Mouse (Mus musculus): ENCODE measurements around the gene a. TPM values are rescaled to one million over a fixed set of nuclear protein-coding genes. Genes with fewer than 3 reads are reported as not detected.

Gene a
- polyA plus RNA-seq (2015; fragmentation: Nextera tagmentation; extraction: Ambion mirVana), result not detected in 2 replicates

DNA sequence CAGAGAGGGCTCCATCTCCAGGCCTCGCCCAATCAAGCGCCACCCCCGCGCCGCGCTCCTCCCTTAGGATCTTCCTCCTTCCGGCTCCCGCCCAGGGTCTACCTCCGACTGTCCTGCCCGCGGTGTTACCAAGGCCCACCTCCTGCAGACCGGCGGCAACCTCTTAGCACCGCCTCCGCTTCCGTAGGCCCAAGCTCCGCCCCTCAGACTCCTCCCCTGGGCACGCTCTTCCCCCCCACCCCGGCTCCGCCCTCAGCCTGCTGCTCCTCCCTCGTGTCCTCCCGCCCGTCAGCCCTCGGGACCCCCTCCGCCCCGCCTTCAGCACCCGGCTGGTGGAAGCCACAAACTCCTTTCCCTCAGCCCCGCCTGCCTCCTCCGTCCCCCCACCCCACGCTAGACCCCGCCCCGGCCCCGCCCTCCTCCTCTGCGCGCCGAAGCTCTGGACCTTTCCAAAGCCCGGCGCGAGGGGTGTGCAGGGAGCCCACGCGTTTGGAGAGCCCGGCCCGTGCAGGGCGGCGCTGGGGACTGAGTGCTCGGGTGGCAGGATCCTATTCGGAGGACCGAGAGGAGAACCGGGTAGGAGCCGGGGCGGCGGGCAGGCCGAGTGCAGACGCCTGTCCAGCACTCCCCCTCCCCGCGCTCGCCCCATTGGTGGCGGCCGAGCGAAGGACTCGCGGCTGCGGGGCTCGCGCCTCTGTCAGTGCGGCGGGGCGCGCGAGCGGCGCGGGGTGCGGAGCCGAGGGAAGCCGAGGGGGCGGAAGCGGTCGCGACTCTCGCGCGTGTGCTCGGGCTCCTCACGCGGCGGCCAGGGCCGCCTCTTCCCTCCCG is at the start of gene a, which contains the start of gene Raly:
Gene a (plus strand): TSS at position 747 of the 828 bp plus-strand sequence.
Gene Raly (plus strand): TSS at position 441 of the 828 bp plus-strand sequence.
- peak; percentile 93 for ATAC-seq (ENCODE audit: low read depth)
- Histone ChIP-seq H3K27ac (ENCODE audit: low read length) (peak within 1 kb of the TSS; percentile 97), H3K36me3 (ENCODE audit: control insufficient read depth, insufficient read depth) (peaks cover 7% of the 10 kb centered on the region), H3K4me1 (ENCODE audit: control insufficient read depth, low read depth, low read length) (peaks cover 57% of the 10 kb centered on the region), H3K9ac (ENCODE audit: low read depth, low read length) (peak within 1 kb of the TSS; percentile 100), H3K4me3 (ENCODE audit: low read depth, low read length) (peak within 1 kb of the TSS; percentile 100), H3K27me3 (ENCODE audit: control insufficient read depth, insufficient read depth, low read depth, low read length) (no peaks in the 10 kb centered on the region), H3K9me3 (replicated peaks; ENCODE audit: control insufficient read depth, low read length) (no peaks in the 10 kb centered on the region), H3K4me2 (ENCODE audit: low read depth, low read length) (peak within 1 kb of the TSS; percentile 90)
- under 1% methylated on average over 64 of the region's 89 CpGs for WGBS (ENCODE audit: insufficient replicate concordance)

DNA sequence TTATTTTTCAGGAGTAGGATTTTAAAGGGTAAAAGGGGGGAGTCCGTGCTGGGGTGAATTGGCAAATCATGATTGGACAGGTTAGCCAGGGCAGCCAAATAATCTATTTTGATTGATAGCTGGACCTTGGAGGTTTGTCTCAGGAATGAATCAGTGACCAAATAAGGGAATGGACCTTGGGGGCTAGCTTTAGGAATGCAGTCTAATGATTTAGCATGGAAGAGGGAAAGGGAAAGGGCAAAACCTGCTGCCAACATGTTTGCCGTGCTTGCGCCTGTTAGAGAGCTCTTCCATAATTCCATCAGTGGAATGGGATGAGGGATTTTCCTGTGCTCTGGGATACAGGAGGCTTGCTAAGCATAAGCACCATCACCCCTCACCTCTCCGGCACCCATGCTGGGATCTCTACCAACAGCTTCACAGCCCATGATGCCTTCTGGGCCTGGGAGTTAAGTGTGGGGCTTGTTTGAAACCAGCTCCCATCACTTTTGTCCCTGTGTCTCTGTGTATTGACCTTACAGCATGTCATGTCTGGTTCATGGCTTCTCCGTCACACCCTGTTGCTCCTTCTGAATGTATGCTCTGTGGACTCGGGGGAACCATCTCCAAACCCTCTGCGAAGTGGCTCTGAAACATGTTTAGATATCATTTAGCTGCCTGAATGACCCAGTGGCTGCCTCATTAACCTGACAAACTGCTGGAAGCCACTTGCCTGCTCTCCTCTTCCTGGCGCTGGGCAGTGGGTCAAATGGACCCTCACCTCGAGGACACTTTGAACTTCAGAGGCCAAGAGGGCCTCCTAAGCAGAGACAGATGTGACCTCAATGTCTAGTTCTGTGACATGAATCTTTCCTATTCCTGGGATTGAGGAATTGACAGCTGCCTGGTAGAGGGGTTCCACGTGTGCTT is 48.0 kb upstream of the a start:
- Histone ChIP-seq H3K27ac (ENCODE audit: low read length) (no peak overlapping the region), H3K27me3 (ENCODE audit: control insufficient read depth, insufficient read depth, low read depth, low read length) (no peaks in the 10 kb centered on the region), H3K4me2 (ENCODE audit: low read depth, low read length) (no peak overlapping the region), H3K4me3 (ENCODE audit: low read depth, low read length) (no peak overlapping the region), H3K9ac (ENCODE audit: low read depth, low read length) (no peak overlapping the region), H3K9me3 (replicated peaks; ENCODE audit: control insufficient read depth, low read length) (no peaks in the 10 kb centered on the region), H3K36me3 (ENCODE audit: control insufficient read depth, insufficient read depth) (no peaks in the 10 kb centered on the region), H3K4me1 (ENCODE audit: control insufficient read depth, low read depth, low read length) (no peaks in the 10 kb centered on the region)
- ATAC-seq (ENCODE audit: low read depth), result no peak
- 67% methylated on average over 10 of the region's 10 CpGs for WGBS (ENCODE audit: insufficient replicate concordance)

DNA sequence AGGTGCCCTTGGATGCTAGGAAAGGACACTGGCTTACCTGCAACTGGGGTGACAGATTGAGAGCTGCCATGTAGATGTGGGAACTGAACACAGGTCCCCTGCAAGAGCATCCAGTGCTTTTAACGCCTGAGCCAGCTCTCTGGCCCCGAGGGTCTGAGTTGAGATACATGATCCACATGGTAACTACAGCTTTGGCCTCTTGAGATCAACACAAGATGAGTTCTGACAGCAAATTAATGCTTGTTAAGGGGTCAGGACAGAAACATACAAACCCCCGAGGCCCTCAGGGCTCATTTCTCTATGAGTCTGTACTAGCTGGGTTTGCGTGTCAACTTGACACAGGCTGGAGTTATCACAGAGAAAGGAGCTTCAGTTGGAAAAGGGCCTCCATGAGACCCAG is 47.3 kb upstream of the a start:
- Histone ChIP-seq H3K9me3 (replicated peaks; ENCODE audit: control insufficient read depth, low read length) (no peaks in the 10 kb centered on the region), H3K36me3 (ENCODE audit: control insufficient read depth, insufficient read depth) (no peaks in the 10 kb centered on the region), H3K4me3 (ENCODE audit: low read depth, low read length) (no peak overlapping the region), H3K9ac (ENCODE audit: low read depth, low read length) (no peak overlapping the region), H3K4me1 (ENCODE audit: control insufficient read depth, low read depth, low read length) (no peaks in the 10 kb centered on the region), H3K4me2 (ENCODE audit: low read depth, low read length) (no peak overlapping the region), H3K27me3 (ENCODE audit: control insufficient read depth, insufficient read depth, low read depth, low read length) (no peaks in the 10 kb centered on the region), H3K27ac (ENCODE audit: low read length) (no peak overlapping the region)
- 64% methylated on average over 4 of the region's 4 CpGs for WGBS (ENCODE audit: insufficient replicate concordance)
- ATAC-seq (ENCODE audit: low read depth), result no peak

DNA sequence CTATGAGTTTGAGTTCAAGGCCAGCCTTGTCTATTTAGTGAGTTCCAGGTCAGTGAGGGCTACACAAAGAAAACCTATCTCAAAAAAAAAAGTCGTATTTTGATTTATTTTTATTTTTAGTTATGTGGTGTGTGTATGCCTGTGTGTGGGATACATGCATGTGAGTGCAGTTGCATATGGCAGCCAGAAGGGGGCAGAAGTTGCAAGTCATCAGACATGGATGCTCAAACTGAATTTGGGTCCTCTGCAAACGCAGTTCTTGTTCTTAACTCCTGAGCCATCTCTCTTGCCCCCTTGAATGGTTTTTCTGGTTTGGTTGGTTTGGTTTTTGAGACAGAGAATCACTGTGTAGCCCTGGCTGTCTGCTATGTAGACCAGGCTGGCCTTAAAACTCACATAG is 42.8 kb upstream of the a start:
- Histone ChIP-seq H3K4me2 (ENCODE audit: low read depth, low read length) (no peak overlapping the region), H3K9me3 (replicated peaks; ENCODE audit: control insufficient read depth, low read length) (no peaks in the 10 kb centered on the region), H3K27me3 (ENCODE audit: control insufficient read depth, insufficient read depth, low read depth, low read length) (no peaks in the 10 kb centered on the region), H3K9ac (ENCODE audit: low read depth, low read length) (no peak overlapping the region), H3K36me3 (ENCODE audit: control insufficient read depth, insufficient read depth) (no peaks in the 10 kb centered on the region), H3K4me3 (ENCODE audit: low read depth, low read length) (no peak overlapping the region), H3K4me1 (ENCODE audit: control insufficient read depth, low read depth, low read length) (no peaks in the 10 kb centered on the region), H3K27ac (ENCODE audit: low read length) (no peak overlapping the region)
- WGBS (ENCODE audit: insufficient replicate concordance), result 55% methylated on average over 2 of the region's 2 CpGs
- no peak for ATAC-seq (ENCODE audit: low read depth)

DNA sequence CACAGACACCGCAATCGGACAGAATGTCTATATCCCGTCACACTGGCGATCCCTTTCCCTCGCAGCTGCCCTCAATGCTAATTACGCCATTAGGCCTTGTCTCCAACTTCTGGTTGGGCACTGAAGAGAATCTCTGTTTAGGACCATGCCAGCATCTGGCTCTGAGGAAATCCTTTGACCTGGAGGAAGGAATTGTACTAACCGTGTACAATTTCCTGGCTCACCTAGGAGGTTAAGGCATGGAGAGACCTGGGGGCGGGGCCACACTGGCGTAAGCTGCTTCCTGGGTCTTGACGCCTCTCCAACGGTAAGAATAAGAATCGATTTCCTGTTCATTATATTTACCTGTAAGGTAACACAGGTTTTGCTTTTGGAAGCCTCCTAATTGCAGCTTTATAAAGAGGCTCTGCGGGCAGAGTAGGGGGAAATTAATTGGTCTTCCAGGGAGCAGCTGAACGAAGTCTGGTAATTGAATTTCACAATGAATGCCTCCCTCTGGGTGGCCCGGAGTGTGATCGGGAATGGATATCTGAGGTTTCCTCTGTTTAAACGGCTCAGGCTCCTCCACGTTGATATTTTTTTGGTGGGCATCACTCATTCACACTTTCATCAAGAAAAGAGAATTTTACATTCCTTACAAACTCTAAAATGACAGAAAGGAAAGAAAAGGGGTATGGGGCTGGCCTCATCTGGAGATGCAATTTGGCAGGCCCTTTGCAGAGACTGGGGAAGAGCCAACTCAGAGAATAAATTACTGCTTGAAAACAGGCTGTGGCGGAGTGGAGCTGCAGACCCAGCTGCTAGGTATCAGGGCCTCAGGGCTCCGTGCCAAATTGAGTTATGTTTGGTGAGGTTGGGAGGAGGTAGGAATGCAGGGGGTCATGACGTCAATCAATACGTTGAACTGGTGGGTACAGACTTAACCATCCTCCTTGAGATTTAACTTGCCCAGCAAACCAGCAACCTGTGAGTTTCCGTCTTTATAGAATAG is 41.9 kb upstream of the a start:
- Histone ChIP-seq H3K4me1 (ENCODE audit: control insufficient read depth, low read depth, low read length) (no peaks in the 10 kb centered on the region), H3K9me3 (replicated peaks; ENCODE audit: control insufficient read depth, low read length) (no peaks in the 10 kb centered on the region), H3K4me3 (ENCODE audit: low read depth, low read length) (no peak overlapping the region), H3K27ac (ENCODE audit: low read length) (no peak overlapping the region), H3K9ac (ENCODE audit: low read depth, low read length) (no peak overlapping the region), H3K36me3 (ENCODE audit: control insufficient read depth, insufficient read depth) (no peaks in the 10 kb centered on the region), H3K27me3 (ENCODE audit: control insufficient read depth, insufficient read depth, low read depth, low read length) (no peaks in the 10 kb centered on the region), H3K4me2 (ENCODE audit: low read depth, low read length) (no peak overlapping the region)
- 70% methylated on average over 23 of the region's 23 CpGs for WGBS (ENCODE audit: insufficient replicate concordance)
- no peak for ATAC-seq (ENCODE audit: low read depth)

DNA sequence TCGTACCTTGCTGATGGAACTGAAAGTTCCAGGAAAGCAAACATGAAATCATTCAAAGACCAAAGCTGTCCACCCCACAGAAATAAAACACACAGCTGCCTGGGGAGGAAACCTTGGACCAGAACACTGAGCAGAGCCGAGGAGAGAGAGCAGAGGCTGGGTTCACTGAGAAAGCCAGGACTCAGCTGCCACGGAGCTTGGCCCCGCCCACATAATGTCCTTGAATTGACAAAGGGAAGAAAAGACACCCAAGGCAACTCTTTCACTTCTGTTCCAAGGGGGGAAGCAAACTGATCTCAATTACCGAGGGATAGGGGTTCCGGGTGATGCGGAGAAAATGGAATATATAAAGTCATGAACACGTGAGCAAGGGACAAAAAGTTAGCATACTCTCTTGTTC is 39.3 kb upstream of the a start:
- H3K9ac ChIP-seq (ENCODE audit: low read depth, low read length), result no peak overlapping the region
- no peak for ATAC-seq (ENCODE audit: low read depth)
- H3K27me3 ChIP-seq (ENCODE audit: control insufficient read depth, insufficient read depth, low read depth, low read length), result no peaks in the 10 kb centered on the region
- no peaks in the 10 kb centered on the region for H3K36me3 ChIP-seq (ENCODE audit: control insufficient read depth, insufficient read depth)
- H3K4me3 ChIP-seq (ENCODE audit: low read depth, low read length), result no peak overlapping the region
- H3K9me3 ChIP-seq (replicated peaks; ENCODE audit: control insufficient read depth, low read length), result no peaks in the 10 kb centered on the region
- WGBS (ENCODE audit: insufficient replicate concordance), result 54% methylated on average over 8 of the region's 8 CpGs
- no peak overlapping the region for H3K27ac ChIP-seq (ENCODE audit: low read length)
- H3K4me1 ChIP-seq (ENCODE audit: control insufficient read depth, low read depth, low read length), result peaks cover 2% of the 10 kb centered on the region; the same call in 1 of the 2 replicates
- H3K4me2 ChIP-seq (ENCODE audit: low read depth, low read length), result no peak overlapping the region

DNA sequence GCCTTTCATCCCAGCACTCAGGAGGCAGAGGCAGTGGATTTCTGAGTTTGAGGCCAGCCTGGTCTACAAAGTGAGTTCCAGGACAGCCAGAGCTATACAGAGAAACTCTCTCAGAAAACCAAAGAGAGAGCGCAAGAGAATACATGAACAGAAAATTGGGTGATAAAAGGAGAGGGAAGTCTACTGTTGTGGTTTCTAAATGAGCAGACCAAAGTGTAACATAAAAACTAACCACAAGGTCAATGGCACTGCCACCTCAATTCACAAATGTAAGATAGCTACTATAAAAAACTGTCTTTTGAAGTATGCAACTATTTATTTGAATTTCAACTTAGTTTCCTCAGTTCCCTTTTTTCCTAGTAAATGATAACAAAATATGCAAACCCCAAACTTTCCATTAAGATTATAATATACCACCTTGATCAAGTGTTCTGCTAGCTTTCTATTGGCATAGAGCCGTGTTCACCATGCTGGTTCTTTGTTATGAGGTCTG is 37.1 kb upstream of the a start:
- 65% methylated on average over 2 of the region's 2 CpGs for WGBS (ENCODE audit: insufficient replicate concordance)
- Histone ChIP-seq H3K27me3 (ENCODE audit: control insufficient read depth, insufficient read depth, low read depth, low read length) (no peaks in the 10 kb centered on the region), H3K4me1 (ENCODE audit: control insufficient read depth, low read depth, low read length) (peaks cover 2% of the 10 kb centered on the region; the same call in 1 of the 2 replicates), H3K9ac (ENCODE audit: low read depth, low read length) (no peak overlapping the region), H3K4me2 (ENCODE audit: low read depth, low read length) (no peak overlapping the region), H3K27ac (ENCODE audit: low read length) (no peak overlapping the region), H3K4me3 (ENCODE audit: low read depth, low read length) (no peak overlapping the region), H3K9me3 (replicated peaks; ENCODE audit: control insufficient read depth, low read length) (no peaks in the 10 kb centered on the region), H3K36me3 (ENCODE audit: control insufficient read depth, insufficient read depth) (no peaks in the 10 kb centered on the region)
- no peak for ATAC-seq (ENCODE audit: low read depth)

DNA sequence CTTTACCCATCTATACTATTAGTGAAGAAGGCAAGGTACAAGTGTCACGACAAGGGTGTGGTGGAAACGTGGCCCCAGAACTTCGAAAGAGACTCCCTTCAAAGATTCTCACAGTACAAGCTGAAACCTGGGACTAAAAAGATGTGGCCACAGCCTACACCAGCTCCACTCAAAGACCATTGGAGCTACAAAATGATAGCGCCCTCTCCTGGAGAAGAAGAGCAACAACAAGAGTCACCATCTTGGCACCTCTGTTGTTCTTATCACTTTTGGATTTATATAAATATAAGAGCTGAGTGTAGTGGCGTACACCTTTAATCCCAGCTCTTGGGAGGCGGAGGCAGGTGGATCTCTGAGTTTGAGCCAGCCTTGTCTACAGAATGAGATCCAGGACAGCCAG is 35.4 kb upstream of the a start:
- 59% methylated on average over 6 of the region's 6 CpGs for WGBS (ENCODE audit: insufficient replicate concordance)
- H3K4me3 ChIP-seq (ENCODE audit: low read depth, low read length), result no peak overlapping the region
- no peak for ATAC-seq (ENCODE audit: low read depth)
- H3K9ac ChIP-seq (ENCODE audit: low read depth, low read length), result no peak overlapping the region
- H3K4me2 ChIP-seq (ENCODE audit: low read depth, low read length), result no peak overlapping the region
- H3K9me3 ChIP-seq (replicated peaks; ENCODE audit: control insufficient read depth, low read length), result no peaks in the 10 kb centered on the region
- H3K27ac ChIP-seq (ENCODE audit: low read length), result no peak overlapping the region
- no peaks in the 10 kb centered on the region for H3K27me3 ChIP-seq (ENCODE audit: control insufficient read depth, insufficient read depth, low read depth, low read length)
- H3K4me1 ChIP-seq (ENCODE audit: control insufficient read depth, low read depth, low read length), result peaks cover 2% of the 10 kb centered on the region; the same call in 1 of the 2 replicates
- no peaks in the 10 kb centered on the region for H3K36me3 ChIP-seq (ENCODE audit: control insufficient read depth, insufficient read depth)

Data from liver, embryonic 16.5 days (tissue).